ENCODE assay signal across 9 mouse cellular contexts in genomic region chr9:54068032-54068649, GRCm38 (mm10). TPM values are rescaled to one million over a fixed set of nuclear protein-coding genes. Genes with fewer than 3 reads are reported as not detected.
DNase-seq lines count a peak whose midpoint lies in the region; ATAC-seq and TF ChIP-seq lines count a peak whose summit lies in the region.
"Had no signal": no experiment of that assay in that cellular context is flagged by ENCODE, and none has a peak within 500 bp of the region (broad histone marks: within the 10 kb centered on the region; RNA-seq: fewer than 3 reads in every experiment).

Tnfaip8l3 (minus strand) TSS chr9:54068388.

- no peak within 1 kb of the TSS for H3K27ac ChIP-seq in heart, embryonic 13.5 days (replicated peaks)
- H3K27ac ChIP-seq in kidney, postnatal 0 days: no peak within 1 kb of the TSS
- H3K27ac ChIP-seq in neural tube, embryonic 14.5 days (ENCODE audit: low read depth, low read length): no peak within 1 kb of the TSS

- DNase-seq in gastrocnemius, adult 18-20 months (ENCODE audit: low spot score): peak; percentile 10
- no peak for DNase-seq in gastrocnemius, adult 8-10 months (ENCODE audit: low spot score in 2 of 2)
- DNase-seq in embryo, embryonic 11 days: peak; percentile 70
- peak; percentile 31 for DNase-seq in kidney, postnatal 0 days (ENCODE audit: low spot score)
- peak; percentile 43 to 56 for DNase-seq in lung, adult 18-20 months
- no peak for DNase-seq in spleen, postnatal 14 days (ENCODE audit: low spot score in 2 of 2)

- H3K4me2 ChIP-seq in heart, embryonic 13.5 days: peak within 1 kb of the TSS; percentile 99
- peak within 1 kb of the TSS; percentile 97 for H3K4me2 ChIP-seq in kidney, postnatal 0 days (ENCODE audit: low read length)
- H3K4me2 ChIP-seq in neural tube, embryonic 14.5 days (ENCODE audit: low read depth, low read length): peak within 1 kb of the TSS; percentile 99

- peaks cover 44% of the 10 kb centered on the region for H3K27me3 ChIP-seq in heart, embryonic 13.5 days (replicated peaks)
- H3K27me3 ChIP-seq in kidney, postnatal 0 days (ENCODE audit: insufficient read depth, low read length): peaks cover 8% of the 10 kb centered on the region; the same call in 1 of the 2 replicates
- peaks cover 11% of the 10 kb centered on the region; the same call in 1 of the 2 replicates for H3K27me3 ChIP-seq in neural tube, embryonic 14.5 days (ENCODE audit: control insufficient read depth, insufficient read depth, low read length)

- under 1% methylated on average over 33 of the region's 35 CpGs for WGBS in heart, embryonic 13.5 days
- WGBS in kidney, postnatal 0 days: 1% methylated on average over 34 of the region's 35 CpGs
- under 1% methylated on average over 33 of the region's 35 CpGs for WGBS in neural tube, embryonic 14.5 days

- peak within 1 kb of the TSS; percentile 79 for H3K9ac ChIP-seq in heart, embryonic 13.5 days
- H3K9ac ChIP-seq in kidney, postnatal 0 days (ENCODE audit: low read depth, low read length): peak within 1 kb of the TSS; percentile 55
- H3K9ac ChIP-seq in neural tube, embryonic 14.5 days (replicated peaks; ENCODE audit: low read depth, low read length): peak within 1 kb of the TSS; percentile 61

- H3K36me3 ChIP-seq in heart, embryonic 13.5 days: no peaks in the 10 kb centered on the region
- H3K36me3 ChIP-seq in kidney, postnatal 0 days (ENCODE audit: insufficient read depth, low read length): no peaks in the 10 kb centered on the region
- H3K36me3 ChIP-seq in neural tube, embryonic 14.5 days (ENCODE audit: control insufficient read depth, insufficient read depth, low read length): no peaks in the 10 kb centered on the region

- peaks cover 10% of the 10 kb centered on the region for H3K4me1 ChIP-seq in heart, embryonic 13.5 days
- no peaks in the 10 kb centered on the region for H3K4me1 ChIP-seq in kidney, postnatal 0 days (replicated peaks; ENCODE audit: insufficient read depth, low read length)
- H3K4me1 ChIP-seq in neural tube, embryonic 14.5 days (ENCODE audit: control insufficient read depth, insufficient read depth, low read length): 0 out of 2 replicates have a peak, but pooled peaks cover 10% of the 10 kb centered on the region

- no peaks in the 10 kb centered on the region for H3K9me3 ChIP-seq in heart, embryonic 13.5 days
- no peaks in the 10 kb centered on the region for H3K9me3 ChIP-seq in kidney, postnatal 0 days (replicated peaks; ENCODE audit: low read length)
- no peaks in the 10 kb centered on the region for H3K9me3 ChIP-seq in neural tube, embryonic 14.5 days (ENCODE audit: control insufficient read depth, low read length)

- ATAC-seq in heart, embryonic 13.5 days (ENCODE audit: extremely low read depth, insufficient number of reproducible peaks, low FRiP score, low TSS enrichment): 0 out of 2 replicates have a peak, but pooled peaks have one; percentile 39
- ATAC-seq in kidney, postnatal 0 days (replicated peaks; ENCODE audit: low FRiP score, low read depth): peak; percentile 88
- ATAC-seq in neural tube, embryonic 14.5 days (ENCODE audit: low read depth): peak; percentile 81

- peak within 1 kb of the TSS; percentile 62 for H3K4me3 ChIP-seq in heart, embryonic 13.5 days
- peak within 1 kb of the TSS; percentile 52 for H3K4me3 ChIP-seq in kidney, postnatal 0 days (replicated peaks; ENCODE audit: low read depth, low read length)
- H3K4me3 ChIP-seq in neural tube, embryonic 14.5 days (ENCODE audit: low read depth, low read length): peak within 1 kb of the TSS; percentile 49

- no peak for TF ChIP-seq CTCF in kidney, postnatal 0 days (IDR thresholded peaks at IDR 0.05; ENCODE audit: low read depth)

RNA-seq across cellular contexts. Expression of gene Tnfaip8l3, which starts in this region (rescaled TPM):
- total RNA-seq in gastrocnemius, adult 18-20 months (2021): under 1 TPM; 0.07 to 0.14 TPM
- total RNA-seq in gastrocnemius, adult 8-10 months (2022): under 1 TPM in 2 of 4 experiments, not detected in 2; 0.07 to 0.09 TPM
- polyA plus RNA-seq in heart, embryonic 13.5 days (2015; fragmentation: Nextera tagmentation; extraction: Ambion mirVana): 0.25 and 0.37 TPM in 2 replicates
- polyA plus RNA-seq in kidney, postnatal 0 days (2015; fragmentation: Nextera tagmentation; extraction: Ambion mirVana): 0.30 and 0.33 TPM in 2 replicates
- 1.4 and 1.5 TPM in 2 replicates for polyA plus RNA-seq in neural tube, embryonic 14.5 days (2014; fragmentation: Nextera tagmentation; extraction: Ambion mirVana)
- total RNA-seq: MEL had no signal

Comparison
In these comparisons a context has a peak if more than half of its experiments do, and no peak if none do; other contexts are left out.
1. Peak in DNase-seq in gastrocnemius, adult 18-20 months; RNA of the gene not detected or under 1 TPM.
2. Peak in ATAC-seq, H3K4me3 ChIP-seq, H3K9ac ChIP-seq and H3K4me2 ChIP-seq in heart, embryonic 13.5 days; RNA of the gene not detected or under 1 TPM.
3. Peak in DNase-seq, ATAC-seq, H3K4me3 ChIP-seq, H3K9ac ChIP-seq and H3K4me2 ChIP-seq in kidney, postnatal 0 days; RNA of the gene not detected or under 1 TPM.
4. DNase-seq: peak in embryo, embryonic 11 days (single experiment) and lung, adult 18-20 months (2 of 2); none in gastrocnemius, adult 8-10 months (0 of 2) and spleen, postnatal 14 days (0 of 2).
5. Peak in every context shown above with its lines, with median percentiles within 50 percentile points of each other: ATAC-seq, H3K4me2 ChIP-seq, H3K4me3 ChIP-seq and H3K9ac ChIP-seq.